Mouse (Mus musculus): ENCODE measurements at regions not wholly inside any gene's neighbourhood (a gene's known extent, or its start where the extent isn't known, plus 50 kb on each side); places are given as distances from the start of the nearest gene placed in this dataset.
A peak's percentile ranks its signal among the peaks of the same experiment; 100 is the strongest.

DNA sequence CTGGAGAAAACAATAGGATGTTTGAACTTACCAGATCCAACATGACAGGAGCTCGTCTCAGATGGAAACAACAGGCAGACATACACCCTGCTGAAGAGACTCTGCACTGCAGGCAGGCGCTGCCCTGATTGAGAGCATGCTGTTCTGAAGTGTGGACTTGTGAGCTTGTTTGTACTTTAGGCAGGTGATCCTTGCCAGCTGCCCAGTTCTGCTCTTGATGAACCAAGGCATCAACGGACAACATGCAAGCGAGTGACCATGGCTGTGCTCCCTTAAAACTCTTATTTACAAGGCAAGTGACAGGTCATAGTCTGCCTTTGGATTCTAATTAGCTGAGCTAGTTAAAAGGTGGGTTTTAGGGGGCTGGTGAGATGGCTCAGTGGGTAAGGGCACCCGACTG lies 109.3 kb downstream of the Sall1 start:
- WGBS, result 91% methylated on average over 5 of the region's 5 CpGs
- H3K4me1 ChIP-seq, result 0 out of 2 replicates have a peak, but pooled peaks cover 8% of the 10 kb centered on the region
- no peak overlapping the region for H3K27ac ChIP-seq
- H3K9me3 ChIP-seq, result no peaks in the 10 kb centered on the region
- H3K36me3 ChIP-seq, result no peaks in the 10 kb centered on the region
- H3K4me3 ChIP-seq, result no peak overlapping the region
- no peak overlapping the region for H3K9ac ChIP-seq
- no peak for ATAC-seq (ENCODE audit: borderline replicate concordance, extremely low read depth, low FRiP score, low TSS enrichment)
- no peaks in the 10 kb centered on the region for H3K27me3 ChIP-seq
- H3K4me2 ChIP-seq, result no peak overlapping the region

DNA sequence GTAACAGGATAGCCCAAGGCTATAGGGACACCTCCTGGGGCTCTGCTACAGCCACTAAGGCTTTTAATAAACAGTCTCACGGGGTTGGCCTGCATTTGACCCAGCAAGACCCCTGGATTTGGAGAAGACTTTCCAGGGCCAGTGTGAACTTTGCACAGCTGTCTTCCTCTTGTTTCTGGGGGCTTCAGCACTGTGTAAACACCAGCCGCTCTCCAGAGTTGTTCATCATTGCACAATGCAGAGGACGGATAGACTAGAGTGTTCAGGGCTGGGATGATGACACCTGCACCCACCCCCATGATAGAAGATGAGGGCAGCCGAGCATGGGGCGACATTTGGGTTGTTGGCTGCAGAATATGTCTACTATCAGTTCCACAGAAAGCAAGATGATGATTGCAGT lies 112.9 kb downstream of the Sall1 start:
- WGBS, result 28% methylated on average over 5 of the region's 5 CpGs
- Histone ChIP-seq H3K27me3 (no peaks in the 10 kb centered on the region), H3K9me3 (no peaks in the 10 kb centered on the region), H3K27ac (no peak overlapping the region), H3K4me2 (no peak overlapping the region), H3K4me3 (no peak overlapping the region), H3K36me3 (no peaks in the 10 kb centered on the region), H3K4me1 (peaks cover 23% of the 10 kb centered on the region), H3K9ac (no peak overlapping the region)
- no peak for ATAC-seq (ENCODE audit: borderline replicate concordance, extremely low read depth, low FRiP score, low TSS enrichment)

GRCm38 (mm10) chr8:88930370-88930769 lies 113.6 kb downstream of the Sall1 start:
- Histone ChIP-seq H3K9me3 (no peaks in the 10 kb centered on the region), H3K27ac (no peak overlapping the region), H3K4me1 (peaks cover 23% of the 10 kb centered on the region), H3K27me3 (no peaks in the 10 kb centered on the region), H3K9ac (no peak overlapping the region), H3K4me2 (no peak overlapping the region), H3K4me3 (no peak overlapping the region), H3K36me3 (no peaks in the 10 kb centered on the region)
- 19% methylated on average over 2 of the region's 2 CpGs for WGBS
- ATAC-seq (ENCODE audit: borderline replicate concordance, extremely low read depth, low FRiP score, low TSS enrichment), result peak; percentile 35; the same call in 1 of the 2 replicates

DNA sequence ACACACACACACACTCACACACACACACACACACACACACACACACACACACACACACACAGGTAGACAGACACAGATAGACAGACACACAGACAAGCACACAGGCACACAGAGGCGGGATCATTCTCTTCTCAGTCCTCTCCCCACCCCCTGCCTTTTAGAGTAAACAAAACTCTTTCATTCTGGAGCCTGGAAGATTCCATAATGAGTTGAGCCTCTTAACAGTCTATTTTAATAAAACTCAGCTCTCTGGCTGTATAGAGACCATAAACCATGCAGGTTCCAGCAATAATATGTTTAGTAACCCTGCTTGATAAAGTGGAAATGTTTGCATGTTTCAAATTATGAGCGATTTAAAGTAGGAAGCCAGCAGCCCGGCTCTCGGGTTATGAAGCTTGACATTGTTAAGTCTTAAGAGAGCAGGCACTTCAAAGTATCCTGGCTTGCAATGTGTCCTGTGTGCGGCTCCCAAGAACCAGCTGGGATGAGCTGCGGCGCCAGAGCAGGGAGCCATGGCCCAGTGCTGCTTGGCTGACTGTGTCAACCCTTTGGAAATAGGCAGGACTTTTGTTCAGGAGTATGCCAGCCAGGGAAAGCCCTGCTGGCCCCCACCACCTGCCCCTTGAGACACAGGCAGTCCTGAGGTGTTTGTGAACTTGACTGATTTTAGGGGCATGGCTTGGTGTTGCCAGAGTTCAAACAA lies 115.1 kb downstream of the Sall1 start:
- H3K36me3 ChIP-seq, result no peaks in the 10 kb centered on the region
- no peak overlapping the region for H3K4me3 ChIP-seq
- WGBS, result 14% methylated on average over 7 of the region's 7 CpGs
- no peaks in the 10 kb centered on the region for H3K27me3 ChIP-seq
- peak; percentile 60; the same call in 1 of the 2 replicates for ATAC-seq (ENCODE audit: borderline replicate concordance, extremely low read depth, low FRiP score, low TSS enrichment)
- H3K4me1 ChIP-seq, result peaks cover 23% of the 10 kb centered on the region
- H3K9me3 ChIP-seq, result no peaks in the 10 kb centered on the region
- H3K4me2 ChIP-seq, result no peak overlapping the region
- H3K27ac ChIP-seq, result peak overlapping the region; percentile 57
- no peak overlapping the region for H3K9ac ChIP-seq

DNA sequence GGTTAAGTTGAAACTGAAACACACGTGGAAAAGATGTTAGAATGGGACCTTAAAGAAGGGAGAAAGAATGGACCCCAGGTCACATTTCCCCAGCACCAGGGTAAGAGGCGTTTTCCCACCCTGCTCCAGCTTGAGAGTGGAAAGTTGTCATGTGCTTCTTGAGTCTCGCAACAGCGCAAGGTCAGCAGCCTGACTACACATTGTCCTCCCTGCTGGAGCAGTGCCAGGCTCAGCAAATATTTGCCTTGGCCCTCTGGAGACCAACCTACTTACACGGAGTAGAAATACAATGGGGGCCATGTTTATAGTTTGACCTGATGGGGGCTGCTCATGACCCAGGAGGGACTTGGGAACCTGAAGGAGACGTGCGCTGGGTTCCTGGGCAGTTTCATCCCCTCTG lies 121.1 kb downstream of the Sall1 start:
- 30% methylated on average over 7 of the region's 7 CpGs for WGBS
- Histone ChIP-seq H3K4me1 (no peaks in the 10 kb centered on the region), H3K36me3 (no peaks in the 10 kb centered on the region), H3K27me3 (no peaks in the 10 kb centered on the region), H3K9ac (no peak overlapping the region), H3K4me2 (no peak overlapping the region), H3K9me3 (no peaks in the 10 kb centered on the region), H3K4me3 (no peak overlapping the region), H3K27ac (no peak overlapping the region)
- ATAC-seq (ENCODE audit: borderline replicate concordance, extremely low read depth, low FRiP score, low TSS enrichment), result peak; percentile 75

- Histone ChIP-seq H3K9ac (no peak overlapping the region), H3K36me3 (no peaks in the 10 kb centered on the region), H3K4me3 (no peak overlapping the region), H3K9me3 (no peaks in the 10 kb centered on the region), H3K4me2 (no peak overlapping the region), H3K4me1 (no peaks in the 10 kb centered on the region), H3K27me3 (no peaks in the 10 kb centered on the region), H3K27ac (no peak overlapping the region)
- 55% methylated on average over 4 of the region's 4 CpGs for WGBS
- no peak for ATAC-seq (ENCODE audit: borderline replicate concordance, extremely low read depth, low FRiP score, low TSS enrichment)
Observed at GRCm38 (mm10) chr8:88921967-88922366, 122.0 kb downstream of the Sall1 start.

GRCm38 (mm10) chr8:88919282-88919681 lies 124.7 kb downstream of the Sall1 start:
- WGBS, result 62% methylated on average over 4 of the region's 4 CpGs
- Histone ChIP-seq H3K4me3 (no peak overlapping the region), H3K4me1 (0 out of 2 replicates have a peak, but pooled peaks cover 5% of the 10 kb centered on the region), H3K27ac (no peak overlapping the region), H3K27me3 (peaks cover 9% of the 10 kb centered on the region; the same call in 1 of the 2 replicates), H3K4me2 (no peak overlapping the region), H3K9me3 (no peaks in the 10 kb centered on the region), H3K36me3 (no peaks in the 10 kb centered on the region), H3K9ac (no peak overlapping the region)
- ATAC-seq (ENCODE audit: borderline replicate concordance, extremely low read depth, low FRiP score, low TSS enrichment), result no peak

GRCm38 (mm10) chr8:88916064-88916463 lies 127.9 kb downstream of the Sall1 start:
- Histone ChIP-seq H3K9ac (no peak overlapping the region), H3K27ac (no peak overlapping the region), H3K4me1 (0 out of 2 replicates have a peak, but pooled peaks cover 5% of the 10 kb centered on the region), H3K36me3 (no peaks in the 10 kb centered on the region), H3K4me2 (no peak overlapping the region), H3K27me3 (peaks cover 16% of the 10 kb centered on the region; the same call in 1 of the 2 replicates), H3K9me3 (no peaks in the 10 kb centered on the region), H3K4me3 (no peak overlapping the region)
- ATAC-seq (ENCODE audit: borderline replicate concordance, extremely low read depth, low FRiP score, low TSS enrichment), result no peak
- 30% methylated on average over 4 of the region's 4 CpGs for WGBS

GRCm38 (mm10) chr8:88914657-88915056 lies 129.3 kb downstream of the Sall1 start:
- Histone ChIP-seq H3K4me3 (no peak overlapping the region), H3K36me3 (no peaks in the 10 kb centered on the region), H3K9ac (no peak overlapping the region), H3K27me3 (peaks cover 16% of the 10 kb centered on the region; the same call in 1 of the 2 replicates), H3K4me2 (no peak overlapping the region), H3K4me1 (0 out of 2 replicates have a peak, but pooled peaks cover 5% of the 10 kb centered on the region), H3K27ac (no peak overlapping the region), H3K9me3 (no peaks in the 10 kb centered on the region)
- whole genome bisulfite sequencing, result 78% methylated on average over 6 of the region's 6 CpGs
- ATAC-seq (ENCODE audit: borderline replicate concordance, extremely low read depth, low FRiP score, low TSS enrichment), result no peak

- Histone ChIP-seq H3K4me2 (no peak overlapping the region), H3K9ac (no peak overlapping the region), H3K27me3 (peaks cover 16% of the 10 kb centered on the region; the same call in 1 of the 2 replicates), H3K4me1 (0 out of 2 replicates have a peak, but pooled peaks cover 5% of the 10 kb centered on the region), H3K4me3 (no peak overlapping the region), H3K9me3 (no peaks in the 10 kb centered on the region), H3K36me3 (no peaks in the 10 kb centered on the region), H3K27ac (no peak overlapping the region)
- ATAC-seq (ENCODE audit: borderline replicate concordance, extremely low read depth, low FRiP score, low TSS enrichment), result no peak
- 57% methylated on average over 6 of the region's 6 CpGs for WGBS
Observed at GRCm38 (mm10) chr8:88914190-88914589, 129.8 kb downstream of the Sall1 start.

DNA sequence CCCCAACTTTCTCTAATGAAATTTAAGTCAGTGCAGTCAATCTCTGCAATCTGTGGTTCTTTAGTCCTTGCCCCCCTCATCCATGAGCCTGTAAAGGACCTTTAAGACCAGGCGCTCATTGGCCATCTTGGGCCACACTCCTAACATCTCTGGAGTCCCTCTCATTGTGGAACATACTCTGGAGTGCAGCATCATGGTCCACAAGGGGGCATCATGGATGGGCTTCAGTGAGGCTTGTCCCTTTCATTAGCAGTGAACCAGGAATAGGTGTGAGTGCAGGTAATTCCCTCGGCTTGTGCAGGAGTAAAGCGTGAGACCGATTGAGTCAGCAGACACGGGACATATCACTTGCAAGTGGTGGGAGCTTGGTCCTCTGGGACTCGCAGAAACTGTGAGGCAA lies 137.7 kb downstream of the Sall1 start:
- WGBS, result 81% methylated on average over 6 of the region's 6 CpGs
- no peak for ATAC-seq (ENCODE audit: borderline replicate concordance, extremely low read depth, low FRiP score, low TSS enrichment)
- Histone ChIP-seq H3K9ac (no peak overlapping the region), H3K4me2 (no peak overlapping the region), H3K4me3 (no peak overlapping the region), H3K9me3 (no peaks in the 10 kb centered on the region), H3K4me1 (no peaks in the 10 kb centered on the region), H3K36me3 (no peaks in the 10 kb centered on the region), H3K27ac (no peak overlapping the region), H3K27me3 (peaks cover 5% of the 10 kb centered on the region; the same call in 1 of the 2 replicates)

- no peak for ATAC-seq (ENCODE audit: borderline replicate concordance, extremely low read depth, low FRiP score, low TSS enrichment)
- H3K36me3 ChIP-seq, result no peaks in the 10 kb centered on the region
- no peak overlapping the region for H3K9ac ChIP-seq
- H3K27me3 ChIP-seq, result peaks cover 5% of the 10 kb centered on the region; the same call in 1 of the 2 replicates
- no peak overlapping the region for H3K4me3 ChIP-seq
- no peak overlapping the region for H3K4me2 ChIP-seq
- H3K9me3 ChIP-seq, result no peaks in the 10 kb centered on the region
- WGBS, result 31% methylated on average over 12 of the region's 12 CpGs
- H3K27ac ChIP-seq, result no peak overlapping the region
- no peaks in the 10 kb centered on the region for H3K4me1 ChIP-seq
Observed at GRCm38 (mm10) chr8:88903094-88903493, 140.9 kb downstream of the Sall1 start.

All from lung, embryonic 15.5 days (tissue).